Mouse (Mus musculus) hindbrain, embryonic 14.5 days (tissue): ENCODE results near the gene Idi2. TPM values are rescaled to one million over a fixed set of nuclear protein-coding genes. Genes with fewer than 3 reads are reported as not detected.
"Not testable (repeated sequence)": the region's sequence is repeated elsewhere in the genome, so short reads cannot be mapped to it uniquely, and the experiment has no call there.

Experiments
- ATAC-seq: fragments of 200-750 bp; cut with Nextera tagmentation; 2 replicates; pipeline ENCODE4 v1.8.0; 2017; ENCODE audit warnings: moderate number of reproducible peaks, mild to moderate bottlenecking, moderate TSS enrichment, moderate library complexity; ENCODE audit not compliant: low FRiP score
- DNase-seq: peaks from one replicate; pipeline ENCODE4 v3.0.0-alpha.2; 2015; ENCODE audit warnings: low spot score
- H3K27ac ChIP-seq: fragments of 300-500 bp; sonication (generic); 2 replicates; pipeline ENCODE4 v1.5.1; 2014; ENCODE audit warnings: mild to moderate bottlenecking, moderate library complexity
- H3K27me3 ChIP-seq: fragments of 300-500 bp; sonication (generic); 2 replicates; pipeline ENCODE4 v1.6.1; 2014; ENCODE audit warnings: mild to moderate bottlenecking, low read length, mixed read lengths; ENCODE audit not compliant: control insufficient read depth, insufficient read depth
- H3K36me3 ChIP-seq: fragments of 300-500 bp; sonication (generic); replicated peaks from 2 replicates; pipeline ENCODE4 v1.6.1; 2014; ENCODE audit not compliant: control insufficient read depth, insufficient read depth
- H3K4me1 ChIP-seq: fragments of 300-500 bp; sonication (generic); replicated peaks from 2 replicates; pipeline ENCODE4 v1.6.1; 2014; ENCODE audit warnings: antibody characterized with exemption, low read length, mixed read lengths; ENCODE audit not compliant: control insufficient read depth, insufficient read depth
- H3K4me2 ChIP-seq: fragments of 300-500 bp; sonication (generic); replicated peaks from 2 replicates; pipeline ENCODE4 v1.6.1; 2014; ENCODE audit warnings: mild to moderate bottlenecking, moderate library complexity
- H3K4me3 ChIP-seq: fragments of 300-500 bp; sonication (generic); replicated peaks from 2 replicates; pipeline ENCODE4 v1.5.1; 2014; ENCODE audit warnings: mild to moderate bottlenecking, low read length
- H3K9ac ChIP-seq: fragments of 300-500 bp; sonication (generic); 2 replicates; pipeline ENCODE4 v1.6.1; 2014
- H3K9me3 ChIP-seq: fragments of 300-500 bp; sonication (generic); 2 replicates; pipeline ENCODE4 v1.6.1; 2016; ENCODE audit warnings: low read length; ENCODE audit not compliant: control insufficient read depth
- WGBS: fragments of 180-500 bp; shearing (Covaris S2); extraction: QIAGEN DNeasy Blood & Tissue Kit; methylation state at CpG from one replicate; pipeline ENCODE4 v1.1.7; 2014; 5-methylcytosine and 5-hydroxymethylcytosine counted together
- polyA plus RNA-seq: library from polyadenylated mRNA; unstranded; fragments of >200 nt; fragmentation: Nextera tagmentation; extraction: Ambion mirVana; gene quantifications from 2 replicates; pipeline ENCODE4 v1.2.1, GENCODE M21; 2014

Gene Idi2
- polyA plus RNA-seq, result not detected in 2 replicates

DNA sequence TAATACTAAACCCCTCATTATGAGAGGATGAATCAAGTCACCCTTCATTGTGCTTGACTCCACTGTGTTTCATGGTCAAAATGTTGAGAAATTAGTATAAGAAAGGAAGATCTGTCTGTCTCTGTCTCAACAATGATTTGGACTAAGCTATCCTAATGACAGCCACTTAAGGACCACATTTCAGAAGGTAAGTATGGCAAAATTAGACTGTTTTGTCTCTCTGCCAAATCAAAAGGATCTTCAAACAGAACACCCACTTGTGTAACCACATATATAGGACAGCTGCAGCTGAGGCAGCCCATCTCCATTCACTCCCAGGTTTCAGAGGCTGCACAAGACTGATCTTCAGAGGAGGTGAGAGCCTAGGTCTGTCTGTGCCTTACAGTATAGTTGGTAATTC lies at the start of gene Idi2:
Idi2 (plus strand) TSS at position 301 of the 400 bp plus-strand sequence.
- not testable (repeated sequence) for H3K4me1 ChIP-seq, DNase-seq, H3K36me3 ChIP-seq, H3K9ac ChIP-seq, H3K4me3 ChIP-seq, H3K27ac ChIP-seq, ATAC-seq, H3K27me3 ChIP-seq, H3K4me2 ChIP-seq, H3K9me3 ChIP-seq

- ATAC-seq, H3K9me3 ChIP-seq, H3K4me2 ChIP-seq, H3K27me3 ChIP-seq, DNase-seq, H3K27ac ChIP-seq, H3K36me3 ChIP-seq, H3K4me1 ChIP-seq, H3K4me3 ChIP-seq, H3K9ac ChIP-seq: not testable (repeated sequence)
- WGBS, result 91% methylated on average over 2 of the region's 2 CpGs
These were observed 46.7 kb upstream of the Idi2 start for GRCm38 (mm10) chr13:8905986-8906385.

GRCm38 (mm10) chr13:8913890-8914289 lies 38.8 kb upstream of the Idi2 start:
- not testable (repeated sequence) for DNase-seq, H3K36me3 ChIP-seq, H3K9me3 ChIP-seq, H3K4me1 ChIP-seq, H3K9ac ChIP-seq, H3K27ac ChIP-seq, H3K4me3 ChIP-seq, ATAC-seq, H3K4me2 ChIP-seq, H3K27me3 ChIP-seq
- 90% methylated on average over 8 of the region's 8 CpGs for WGBS

DNA sequence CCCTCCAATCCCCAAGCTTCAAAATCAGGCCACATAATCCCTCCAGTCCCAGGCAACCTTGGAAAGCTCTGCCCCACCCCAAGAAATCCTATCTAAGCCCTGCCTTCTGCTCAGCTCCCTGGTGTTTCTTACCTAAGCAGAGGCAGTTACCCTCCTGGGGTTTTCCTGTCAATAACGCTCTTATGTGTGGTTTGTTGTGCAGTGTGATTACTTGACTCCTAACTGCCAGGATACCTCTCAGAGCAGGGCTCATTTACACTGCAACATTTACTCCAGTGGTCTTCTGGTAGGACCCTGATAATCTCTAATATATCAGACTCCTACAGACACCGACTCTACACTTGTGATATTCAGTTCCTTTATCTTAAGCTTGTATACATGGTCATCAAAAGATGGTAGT lies 19.2 kb upstream of the Idi2 start:
- DNase-seq (no peak), ATAC-seq (no peak)
- H3K4me1 ChIP-seq, result no peaks in the 10 kb centered on the region
- H3K27ac ChIP-seq, result no peak overlapping the region
- no peaks in the 10 kb centered on the region for H3K27me3 ChIP-seq
- no peaks in the 10 kb centered on the region for H3K36me3 ChIP-seq
- 70% methylated on average over 2 of the region's 2 CpGs for WGBS
- H3K4me2 ChIP-seq, result no peak overlapping the region
- H3K9ac ChIP-seq, result no peak overlapping the region
- H3K9me3 ChIP-seq, result no peaks in the 10 kb centered on the region
- H3K4me3 ChIP-seq, result no peak overlapping the region

- WGBS, result 88% methylated on average over 6 of the region's 6 CpGs
- H3K9ac ChIP-seq, H3K27me3 ChIP-seq, H3K9me3 ChIP-seq, DNase-seq, H3K4me3 ChIP-seq, H3K36me3 ChIP-seq, ATAC-seq, H3K4me2 ChIP-seq, H3K27ac ChIP-seq, H3K4me1 ChIP-seq: not testable (repeated sequence)
These were observed 15.0 kb upstream of the Idi2 start for GRCm38 (mm10) chr13:8937611-8938140.

GRCm38 (mm10) chr13:8941110-8941509 lies 11.6 kb upstream of the Idi2 start:
- not testable (repeated sequence) for H3K27ac ChIP-seq, H3K36me3 ChIP-seq, H3K4me1 ChIP-seq, H3K27me3 ChIP-seq, H3K4me2 ChIP-seq, DNase-seq, H3K9me3 ChIP-seq, ATAC-seq, H3K4me3 ChIP-seq, H3K9ac ChIP-seq
- 88% methylated on average over 4 of the region's 4 CpGs for WGBS

DNA sequence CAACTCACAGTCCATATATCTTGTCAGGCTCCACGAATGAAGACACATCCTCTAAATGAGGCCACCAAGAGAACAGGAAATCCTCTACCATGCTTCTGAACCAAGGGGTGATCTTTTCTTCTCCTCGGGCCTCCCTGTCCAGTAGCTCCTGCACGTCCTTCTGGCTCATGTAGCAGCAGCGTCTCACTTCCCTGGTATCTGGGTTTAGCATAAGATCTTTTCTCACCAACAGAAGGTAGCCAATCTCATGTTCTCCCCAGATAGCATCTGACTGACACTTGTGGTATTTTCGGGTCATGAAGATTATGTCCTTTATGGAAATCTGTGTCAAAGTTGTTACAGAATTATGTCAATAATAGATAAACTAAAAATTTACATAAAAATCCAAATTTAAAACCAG lies 11.0 kb upstream of the Idi2 start:
- H3K4me1 ChIP-seq, H3K4me2 ChIP-seq, H3K4me3 ChIP-seq, H3K27ac ChIP-seq, H3K36me3 ChIP-seq, ATAC-seq, DNase-seq, H3K9me3 ChIP-seq, H3K27me3 ChIP-seq, H3K9ac ChIP-seq: not testable (repeated sequence)
- WGBS, result no CpG with 5 or more reads among the region's 5 CpGs

- H3K4me2 ChIP-seq, H3K4me1 ChIP-seq, H3K4me3 ChIP-seq, H3K27me3 ChIP-seq, H3K9me3 ChIP-seq, H3K36me3 ChIP-seq, ATAC-seq, H3K27ac ChIP-seq, H3K9ac ChIP-seq, DNase-seq: not testable (repeated sequence)
- WGBS, result no CpG with 5 or more reads among the region's 5 CpGs
These were observed 8.8 kb upstream of the Idi2 start for GRCm38 (mm10) chr13:8943828-8944227.

DNA sequence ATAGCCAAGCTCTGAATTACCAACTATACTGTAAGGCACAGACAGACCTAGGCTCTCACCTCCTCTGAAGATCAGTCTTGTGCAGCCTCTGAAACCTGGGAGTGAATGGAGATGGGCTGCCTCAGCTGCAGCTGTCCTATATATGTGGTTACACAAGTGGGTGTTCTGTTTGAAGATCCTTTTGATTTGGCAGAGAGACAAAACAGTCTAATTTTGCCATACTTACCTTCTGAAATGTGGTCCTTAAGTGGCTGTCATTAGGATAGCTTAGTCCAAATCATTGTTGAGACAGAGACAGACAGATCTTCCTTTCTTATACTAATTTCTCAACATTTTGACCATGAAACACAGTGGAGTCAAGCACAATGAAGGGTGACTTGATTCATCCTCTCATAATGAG lies 4.5 kb upstream of the Idi2 start, which contains the start of gene Gm9745:
Gm9745 (minus strand) TSS at position 101 of the 400 bp plus-strand sequence.
- not testable (repeated sequence) for H3K4me2 ChIP-seq, H3K9ac ChIP-seq, H3K4me1 ChIP-seq, H3K27ac ChIP-seq, H3K9me3 ChIP-seq, H3K4me3 ChIP-seq, ATAC-seq, DNase-seq, H3K27me3 ChIP-seq, H3K36me3 ChIP-seq

GRCm38 (mm10) chr13:8955127-8955526 lies 2.5 kb downstream of the Idi2 start:
- not testable (repeated sequence) for H3K4me2 ChIP-seq, H3K9me3 ChIP-seq, H3K27ac ChIP-seq, H3K27me3 ChIP-seq, H3K36me3 ChIP-seq, H3K4me3 ChIP-seq, H3K4me1 ChIP-seq, H3K9ac ChIP-seq, DNase-seq
- WGBS, result 71% methylated on average over 1 of the region's 2 CpGs
- peak; percentile 67; the same call in 1 of the 2 replicates for ATAC-seq
